Mouse (Mus musculus): Measurements from ENCODE around the gene Smpx.
A peak's percentile ranks its signal among the peaks of the same experiment; 100 is the strongest.

Smpx gene

GRCm38 (mm10) chrX:157698862-157699261 is at the start of gene Smpx:
Gene Smpx, plus strand, starts transcription at chrX:157698910.
- no peak for DNase-seq

DNA sequence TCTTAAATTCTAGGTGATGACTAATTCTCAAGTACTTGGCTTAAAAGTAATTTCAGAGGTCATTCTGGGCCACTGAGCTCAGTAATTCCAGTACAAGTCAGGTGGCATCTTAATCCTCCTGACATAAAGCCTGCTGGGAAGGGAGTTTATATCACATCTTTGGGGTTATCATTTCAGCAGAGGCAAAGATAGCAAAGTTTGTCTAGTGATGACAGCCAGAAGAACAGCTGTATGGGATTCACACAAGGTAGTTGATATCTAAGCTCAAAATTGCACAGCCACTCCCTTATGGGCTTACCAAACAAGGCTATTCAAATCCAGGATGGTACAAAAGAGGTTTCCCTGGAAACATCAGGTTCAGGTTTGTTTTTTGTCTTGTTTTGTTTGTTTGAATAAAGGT is 43.7 kb upstream of the Smpx start:
- no peak for DNase-seq

DNA sequence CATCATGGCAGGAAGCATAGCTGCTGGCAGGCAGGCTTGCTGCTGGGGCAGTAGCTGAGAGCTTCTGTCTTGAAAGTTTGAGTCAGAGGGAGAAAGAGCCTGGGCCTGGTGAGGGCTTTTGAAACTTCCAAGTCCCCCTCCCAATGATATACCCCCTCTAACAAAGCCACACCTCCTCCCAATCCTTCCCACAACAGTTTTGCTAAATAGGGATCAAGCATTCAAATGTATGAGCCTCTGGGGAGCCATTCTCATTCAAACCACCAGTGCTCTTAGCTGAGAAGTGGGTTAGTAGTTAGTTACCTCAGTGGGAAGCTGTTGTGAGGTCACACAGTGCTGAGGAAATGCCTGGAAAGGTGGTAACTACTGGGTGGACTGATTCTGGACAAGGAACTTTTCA is 41.4 kb upstream of the Smpx start:
- no peak for DNase-seq

DNA sequence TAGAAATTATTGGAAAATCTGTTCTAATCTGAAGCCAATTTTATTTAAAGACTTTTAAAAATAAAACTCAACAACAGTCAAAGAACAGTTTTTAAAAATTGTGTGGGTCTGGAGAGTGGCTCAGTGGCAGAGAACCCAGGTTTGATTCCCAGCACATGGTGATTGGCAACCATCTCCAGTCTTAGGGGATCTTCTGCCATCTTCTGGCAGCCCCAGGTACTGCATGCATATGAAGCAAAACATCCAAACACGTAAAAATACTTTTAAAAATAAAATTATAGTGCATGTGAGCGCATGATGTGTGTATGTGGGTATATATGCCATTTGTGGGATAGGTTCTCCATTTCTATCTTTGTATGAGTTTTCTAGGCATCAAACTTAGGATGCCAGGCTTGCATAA is 26.9 kb upstream of the Smpx start:
- DNase-seq, result no peak

DNA sequence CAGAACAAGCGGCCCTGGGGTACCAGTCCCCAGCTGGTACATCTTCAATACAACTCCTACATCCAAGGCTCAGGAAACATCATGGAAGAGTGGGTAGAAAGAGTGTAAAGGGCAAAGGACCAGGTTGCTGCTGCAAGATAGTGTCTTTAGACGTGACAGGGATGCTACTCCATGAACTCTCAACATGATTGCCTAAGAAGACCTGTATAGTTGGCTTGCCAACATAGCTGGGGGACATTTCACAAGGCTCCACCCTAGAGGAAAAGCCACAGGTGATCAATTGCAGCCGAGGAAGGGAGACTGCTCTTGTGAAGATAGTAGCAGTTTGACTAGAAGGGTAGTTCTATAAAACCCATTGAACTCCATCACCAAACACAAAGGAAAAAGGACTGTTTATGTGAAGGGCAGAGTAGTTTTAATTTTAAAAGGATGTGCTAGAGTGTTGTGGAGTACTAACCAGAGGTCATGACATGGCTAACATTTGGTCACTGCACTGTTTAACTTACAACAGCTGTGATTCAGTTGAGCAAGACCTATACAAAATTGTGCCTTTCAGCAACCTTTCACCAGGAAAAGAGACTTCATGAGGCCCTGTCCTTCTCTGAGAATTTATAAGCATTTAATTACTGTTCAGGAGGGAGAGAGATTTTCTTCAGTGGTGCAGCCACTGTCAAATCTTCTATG is 23.9 kb upstream of the Smpx start:
- DNase-seq, result no peak

DNA sequence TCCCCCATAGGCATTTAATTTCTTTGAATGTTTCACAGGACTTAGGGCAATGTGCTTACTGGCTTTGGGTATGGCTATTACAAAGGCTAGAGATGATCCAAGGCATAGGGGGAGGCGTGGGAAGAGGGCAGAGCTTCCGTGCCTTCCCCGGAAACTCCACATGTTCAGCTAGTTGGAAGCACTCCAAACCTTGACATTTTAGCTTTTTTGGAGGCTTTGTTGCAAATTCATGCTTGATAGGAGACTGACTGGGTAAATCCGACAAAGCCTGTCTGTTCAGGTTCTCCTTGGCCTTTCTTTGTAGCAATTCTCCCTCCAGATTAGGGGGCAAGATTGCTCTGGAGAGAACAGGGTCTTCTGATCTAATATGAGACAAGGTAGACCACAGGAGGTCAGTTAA is 7.5 kb upstream of the Smpx start:
- DNase-seq, result no peak

- no peak for DNase-seq
These were observed 1.0 kb upstream of the Smpx start for GRCm38 (mm10) chrX:157697591-157698135.

DNA sequence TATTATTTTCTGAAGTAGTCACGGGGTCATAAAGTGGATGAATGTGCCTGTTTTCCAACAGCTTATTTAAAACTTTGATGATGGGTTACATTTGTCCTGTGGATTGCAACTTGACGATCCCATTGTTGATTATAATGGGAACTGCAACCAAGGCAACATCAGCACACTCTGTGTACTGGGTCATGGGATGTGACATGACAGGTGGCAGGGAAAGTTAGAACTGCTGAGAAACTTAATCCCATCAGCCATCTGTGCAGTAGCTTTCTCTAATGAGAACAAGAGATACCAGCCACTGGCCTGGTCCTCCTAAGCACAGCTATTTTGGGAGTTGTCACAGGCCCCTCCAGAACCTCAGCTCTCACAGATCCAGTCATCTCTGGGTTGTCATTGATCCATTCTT is 8.5 kb downstream of the Smpx start:
- no peak for DNase-seq

DNA sequence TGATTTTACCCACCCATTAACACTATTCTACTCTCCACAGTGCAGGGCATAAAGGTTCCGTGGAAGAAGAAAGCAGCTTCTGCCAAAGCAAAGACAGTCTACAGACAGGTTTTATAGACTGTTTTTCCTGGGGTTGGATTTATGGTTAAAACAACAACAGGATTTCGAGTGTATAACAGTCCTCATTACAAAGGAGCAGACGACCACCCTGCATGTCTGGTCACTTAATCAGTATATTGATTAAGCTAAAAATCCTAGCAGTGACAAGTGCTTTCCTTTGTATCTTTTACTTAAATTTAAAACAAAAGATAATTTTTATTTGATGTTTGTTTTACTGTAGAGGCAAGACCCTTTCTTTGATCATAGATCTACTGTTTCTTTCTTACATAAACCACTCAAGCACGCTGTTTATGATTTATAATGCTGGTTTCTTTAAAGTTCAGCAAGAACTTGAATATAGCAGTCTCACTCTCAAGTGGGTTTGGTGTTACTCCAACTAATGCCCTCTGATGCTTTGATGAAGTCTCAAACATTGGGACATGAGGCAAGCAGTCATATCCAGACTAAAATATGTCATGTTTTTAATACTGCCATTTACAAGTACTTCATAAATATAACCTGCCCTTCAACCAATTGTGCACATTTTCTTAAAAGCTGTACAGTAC is 10.0 kb downstream of the Smpx start:
- no peak for DNase-seq

DNA sequence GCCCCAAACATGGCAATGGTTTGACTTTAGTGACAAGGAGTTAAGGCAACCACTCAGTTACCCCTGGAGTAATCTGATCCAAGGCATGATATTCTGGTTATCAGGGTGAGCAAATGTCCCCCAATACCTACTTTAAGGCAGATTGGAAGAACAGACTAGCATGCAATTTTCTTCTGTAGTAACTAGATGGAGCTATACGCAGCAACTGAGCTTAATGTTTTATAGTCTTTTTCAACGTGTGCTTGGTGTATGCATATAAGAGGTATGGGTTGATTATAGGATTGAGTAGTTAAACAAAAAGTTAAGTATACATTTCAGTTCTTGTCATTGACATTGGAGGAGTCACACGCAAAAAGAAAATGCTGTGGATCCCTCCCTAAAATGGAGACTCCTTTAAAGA is 21.2 kb downstream of the Smpx start:
- DNase-seq, result no peak

DNA sequence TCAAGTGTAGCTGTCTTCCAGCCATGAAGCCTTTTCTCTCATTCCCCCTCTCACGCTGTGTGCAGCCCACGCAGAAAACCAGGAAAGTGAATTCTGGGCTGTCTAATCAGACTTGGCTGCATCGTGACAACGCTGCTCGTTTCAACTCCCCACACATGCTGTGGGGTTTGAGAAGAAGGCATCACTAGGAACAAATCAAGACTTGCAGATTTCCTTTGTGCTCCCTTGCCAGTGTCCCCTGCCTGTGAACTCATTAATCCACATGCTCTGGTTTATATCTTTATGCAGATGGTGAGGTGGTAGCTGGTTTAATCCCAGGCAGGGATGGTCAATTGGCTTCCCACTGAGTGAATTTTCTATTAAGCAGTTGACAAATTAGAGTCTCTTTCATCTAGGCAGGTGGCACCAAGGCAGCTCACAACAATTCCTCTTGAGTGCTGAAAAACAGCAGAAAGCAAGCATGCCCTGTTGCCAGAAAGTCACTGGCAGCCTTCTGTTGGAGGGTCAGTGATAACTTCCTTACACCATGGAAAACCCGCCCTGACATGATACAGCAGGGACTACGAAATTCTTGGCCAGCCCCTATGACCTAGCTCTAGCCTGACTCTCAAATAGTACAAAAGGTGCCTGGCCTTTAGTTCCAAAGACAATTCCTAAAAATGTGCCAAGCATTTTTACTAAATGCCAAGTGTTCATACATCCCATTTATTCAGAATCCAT is 32.1 kb downstream of the Smpx start:
- no peak for DNase-seq

- DNase-seq, result peak; percentile 34 to 58
These were observed 33.1 kb downstream of the Smpx start for GRCm38 (mm10) chrX:157731658-157732314.

- no peak for DNase-seq
These were observed 33.6 kb downstream of the Smpx start for GRCm38 (mm10) chrX:157732346-157732745.

DNA sequence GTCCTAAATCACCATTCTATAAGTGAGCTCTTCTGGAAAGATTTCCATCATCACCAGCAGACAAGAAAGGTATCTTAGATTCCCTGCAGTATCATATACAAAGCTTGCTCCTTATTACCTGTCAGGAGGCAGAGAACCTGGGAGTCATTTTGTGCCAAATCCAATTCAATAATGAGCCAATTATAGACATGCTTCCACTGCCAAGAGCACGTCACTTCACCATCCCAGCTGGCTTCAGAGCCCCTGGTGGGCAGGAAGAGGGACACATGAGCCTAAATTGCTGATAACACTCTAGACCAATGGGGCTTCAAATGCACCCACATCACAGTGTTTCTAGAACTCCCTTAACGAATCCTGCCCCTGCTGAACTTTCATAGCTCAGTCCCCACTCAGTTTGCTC is 35.1 kb downstream of the Smpx start:
- DNase-seq, result no peak

GRCm38 (mm10) chrX:157734341-157734740 is 35.6 kb downstream of the Smpx start:
- DNase-seq, result no peak

DNA sequence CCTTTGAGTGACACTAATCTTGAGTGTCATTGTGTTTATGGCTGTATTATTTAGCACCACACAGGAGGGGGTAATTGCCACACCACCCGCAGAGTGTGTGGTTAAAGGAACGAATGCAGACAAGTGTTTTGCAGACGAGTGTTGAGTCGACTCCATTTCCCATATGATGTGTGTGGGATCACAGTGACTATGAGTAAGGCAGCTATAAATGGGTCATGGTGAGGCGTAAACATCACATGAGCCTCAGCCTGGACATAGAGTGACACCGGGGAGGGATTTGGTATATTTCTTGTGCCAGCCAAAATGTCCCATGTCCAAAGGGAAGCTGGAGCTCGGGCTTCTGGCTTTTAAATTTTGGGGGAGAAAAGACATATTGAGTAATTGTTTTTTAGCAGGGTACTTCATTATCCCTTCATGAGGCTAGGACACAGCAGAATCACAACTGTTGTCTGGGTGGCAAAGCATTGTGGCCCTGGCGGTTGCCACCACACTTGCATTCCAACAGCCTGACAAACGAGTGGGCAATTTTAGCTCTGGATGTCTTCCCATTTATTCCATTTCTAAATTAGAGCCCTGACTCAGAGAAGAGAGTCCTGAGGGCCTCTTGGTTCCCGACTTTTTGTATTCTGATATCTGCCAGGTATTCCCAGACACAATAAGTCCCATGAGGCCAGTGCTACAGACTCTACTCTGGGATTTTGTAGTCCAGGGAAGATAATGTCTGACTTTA is 49.3 kb downstream of the Smpx start:
- no peak for DNase-seq

DNA sequence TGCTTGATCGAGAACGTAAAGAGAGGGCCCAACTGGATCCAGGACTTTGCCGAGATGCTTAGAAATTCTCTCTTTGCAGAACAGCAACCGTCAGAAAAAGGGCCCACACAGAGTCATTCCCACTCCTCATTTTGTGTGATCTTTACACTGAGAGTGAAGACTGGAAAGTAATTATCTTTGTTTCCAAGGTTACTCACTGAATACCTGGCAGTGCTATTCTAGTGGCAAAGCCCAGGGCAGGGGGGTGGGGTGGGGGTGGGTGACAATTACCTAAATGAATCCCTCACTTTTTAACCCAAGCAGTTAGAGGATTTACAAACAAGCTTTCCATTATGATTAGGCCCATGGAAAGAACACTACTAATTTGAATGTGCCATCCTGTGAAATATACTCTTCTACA is 55.8 kb downstream of the Smpx start:
- no peak for DNase-seq

DNA sequence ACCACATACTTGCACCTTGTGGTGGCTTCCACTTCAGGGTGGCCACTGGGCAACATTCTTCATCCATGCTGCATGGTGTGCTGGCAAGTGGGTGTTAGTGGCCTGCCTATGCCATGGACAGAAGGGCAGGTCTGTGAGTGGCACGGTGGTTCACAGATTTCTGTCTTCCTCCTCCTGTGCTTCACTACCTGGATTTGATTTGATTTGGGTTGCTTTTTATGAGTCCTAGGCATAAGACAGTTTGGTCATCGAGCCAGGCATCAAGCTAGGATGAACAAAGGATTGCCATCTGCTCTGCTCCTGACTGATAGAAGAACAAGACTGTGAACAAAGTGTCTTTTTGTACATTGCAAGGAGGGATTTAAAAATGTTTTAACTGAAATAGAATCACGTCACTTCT is 63.8 kb downstream of the Smpx start:
- no peak for DNase-seq

- DNase-seq, result no peak
These were observed 103.0 kb downstream of the Smpx start for GRCm38 (mm10) chrX:157801669-157802068.
